ENCODE assay signal across 11 mouse cellular contexts in the genomic region with DNA sequence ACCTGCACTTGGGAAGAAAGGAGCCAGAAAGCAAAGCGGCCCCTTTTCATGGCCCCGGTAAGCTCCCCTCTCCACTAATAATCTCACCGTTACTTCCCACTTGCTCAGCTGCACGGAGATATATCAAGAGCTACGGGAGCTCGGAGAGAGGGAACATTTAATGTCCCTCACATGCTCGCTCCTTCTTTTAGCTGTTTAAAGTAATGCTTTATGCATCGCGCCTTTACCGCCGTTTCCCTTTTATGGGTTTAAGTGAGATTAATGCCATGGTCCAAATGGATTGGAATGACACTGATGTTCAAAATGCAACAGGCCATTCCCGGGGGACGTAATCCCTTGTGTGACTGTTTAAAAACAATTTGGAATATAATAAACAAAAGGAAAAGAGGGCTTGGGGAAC.
"Had no signal": no experiment of that assay in that cellular context is flagged by ENCODE, and none has a peak within 500 bp of the region (broad histone marks: within the 10 kb centered on the region; RNA-seq: fewer than 3 reads in every experiment).

No protein-coding gene starts in this region.

- ATAC-seq: liver, embryonic 12.5 days had no signal

- DNase-seq: kidney, adult 11 months; kidney, adult 9 months; kidney, postnatal 36 days; layer of hippocampus, adult 9-11 months; layer of hippocampus, postnatal 36 days; lung, embryonic 14.5 days; lung, postnatal 10 days; lung, postnatal 4 days; thymus, adult 18-20 months; thymus, postnatal 14 days had no signal
